Mouse (Mus musculus) gastrocnemius, adult 2 months (tissue): ENCODE measurements around the gene Ceacam15. TPM values are rescaled to one million over a fixed set of nuclear protein-coding genes. Genes with fewer than 3 reads are reported as not detected.
"Not testable (repeated sequence)": the region's sequence is repeated elsewhere in the genome, so short reads cannot be mapped to it uniquely, and the experiment has no call there.

ENCODE experiments used
- DNase-seq: peaks from one replicate; pipeline ENCODE4 v3.0.0; 2022
- H3K27ac ChIP-seq: fragments of 200-600 bp; 2 replicates; pipeline ENCODE4 v1.8.1; 2022; ENCODE audit warnings: mild to moderate bottlenecking
- H3K4me3 ChIP-seq: fragments of 200-600 bp; 2 replicates; pipeline ENCODE4 v1.8.1; 2022; ENCODE audit warnings: mild to moderate bottlenecking, moderate library complexity
- CTCF ChIP-seq: fragments of 200-600 bp; IDR thresholded peaks from 2 replicates; pipeline ENCODE4 v1.8.1; 2022; ENCODE audit warnings: antibody characterized with exemption, mild to moderate bottlenecking, moderate library complexity
- intact Hi-C: fragments of 180-260 bp; cut with DNase I; formaldehyde crosslinking; loops from one replicate; pipeline ENCODE4 v1.15.1; 2025
- total RNA-seq, 2 experiments: library from RNA; stranded (reverse); gene quantifications; 2 replicates each; pipeline ENCODE4 v1.2.3; 2021

Ceacam15 gene
- total RNA-seq, 2 experiments from 2014 or later, result not detected

DNA sequence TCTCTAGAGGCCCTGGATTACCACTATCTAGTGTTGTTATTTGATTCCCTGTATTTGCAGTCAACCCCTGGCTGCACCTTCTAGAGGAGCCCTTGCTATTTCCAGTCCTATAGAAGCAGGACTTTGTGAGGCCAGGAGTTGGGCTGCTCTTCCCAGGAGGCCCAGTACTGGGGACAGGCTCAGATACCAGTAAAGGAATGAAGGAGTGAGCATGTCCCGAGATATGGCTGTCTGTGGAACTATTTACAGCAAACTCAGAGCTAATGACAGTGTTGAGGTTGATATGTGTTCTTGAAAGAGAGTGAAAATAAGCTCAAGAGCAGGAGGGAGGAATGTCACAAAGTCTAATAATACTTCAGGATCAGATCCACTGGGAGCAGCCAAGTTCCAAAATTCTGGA, 1.7 kb downstream of the Ceacam15 start:
- intact Hi-C loops, result no loop called here
- TF ChIP-seq CTCF, result no peak
- Histone ChIP-seq H3K27ac (peak overlapping the region; percentile 8; the same call in 1 of the 2 replicates), H3K4me3 (no peak overlapping the region)
- DNase-seq, result no peak

DNA sequence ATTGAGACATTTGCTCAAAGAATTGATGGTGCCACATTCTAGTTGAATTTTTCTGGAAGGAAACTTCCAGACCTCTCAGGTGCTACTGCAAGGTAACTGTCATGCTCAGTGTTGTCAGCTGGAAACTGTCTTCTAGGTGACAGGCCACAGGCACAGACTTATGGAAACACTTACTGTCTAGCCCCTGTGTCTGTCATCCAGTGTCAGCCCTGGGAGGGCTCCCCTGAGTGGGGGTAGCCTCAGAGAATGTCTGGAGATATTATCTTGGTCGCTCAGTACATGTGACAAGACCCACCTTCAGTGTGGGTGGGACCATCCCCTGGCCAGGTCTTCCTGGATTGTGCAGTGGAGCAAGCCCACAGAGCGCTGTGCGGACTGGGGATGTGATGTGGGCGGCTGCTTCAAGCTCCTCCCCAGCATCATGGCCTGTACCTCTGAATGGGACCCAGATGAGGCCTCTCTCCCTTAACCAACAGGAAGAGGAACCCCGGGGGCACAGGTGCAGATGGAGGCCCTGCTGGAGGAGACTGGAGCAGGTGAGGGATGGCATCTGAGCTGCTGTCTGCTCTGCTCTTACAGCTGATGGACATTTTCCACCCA, 7.1 kb downstream of the Ceacam15 start:
- DNase-seq, H3K27ac ChIP-seq, H3K4me3 ChIP-seq, intact Hi-C loops: not testable (repeated sequence)

DNA sequence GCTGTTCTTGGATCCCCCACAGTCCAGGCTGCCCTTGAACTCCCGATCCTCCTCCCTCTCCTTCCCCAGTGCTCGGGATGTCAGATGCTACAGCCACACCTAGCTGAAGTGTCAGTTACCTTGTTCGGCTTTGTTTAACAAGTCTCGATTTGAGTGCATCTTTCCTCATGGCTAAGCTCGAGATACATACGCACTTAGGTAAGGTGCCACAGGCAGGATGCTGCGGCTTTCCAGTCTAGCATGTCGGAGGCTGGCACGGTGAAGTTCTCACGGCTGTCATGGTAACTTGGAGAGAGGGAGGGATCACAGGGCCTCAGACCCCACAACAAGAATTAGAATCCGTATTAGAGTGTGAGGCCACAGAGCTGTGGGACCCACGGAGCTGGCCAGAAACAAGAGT, 31.2 kb downstream of the Ceacam15 start:
- intact Hi-C loops, result no loop called here
- DNase-seq, result no peak
- TF ChIP-seq CTCF, result no peak
- Histone ChIP-seq H3K4me3 (no peak overlapping the region), H3K27ac (no peak overlapping the region)

DNA sequence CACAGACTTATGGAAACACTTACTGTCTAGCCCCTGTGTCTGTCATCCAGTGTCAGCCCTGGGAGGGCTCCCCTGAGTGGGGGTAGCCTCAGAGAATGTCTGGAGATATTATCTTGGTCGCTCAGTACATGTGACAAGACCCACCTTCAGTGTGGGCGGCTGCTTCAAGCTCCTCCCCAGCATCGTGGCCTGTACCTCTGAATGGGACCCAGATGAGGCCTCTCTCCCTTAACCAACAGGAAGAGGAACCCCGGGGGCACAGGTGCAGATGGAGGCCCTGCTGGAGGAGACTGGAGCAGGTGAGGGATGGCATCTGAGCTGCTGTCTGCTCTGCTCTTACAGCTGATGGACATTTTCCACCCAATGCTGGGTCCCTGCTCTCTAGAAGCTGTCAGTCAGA, 32.4 kb downstream of the Ceacam15 start:
- DNase-seq, H3K4me3 ChIP-seq, intact Hi-C loops, H3K27ac ChIP-seq: not testable (repeated sequence)

DNA sequence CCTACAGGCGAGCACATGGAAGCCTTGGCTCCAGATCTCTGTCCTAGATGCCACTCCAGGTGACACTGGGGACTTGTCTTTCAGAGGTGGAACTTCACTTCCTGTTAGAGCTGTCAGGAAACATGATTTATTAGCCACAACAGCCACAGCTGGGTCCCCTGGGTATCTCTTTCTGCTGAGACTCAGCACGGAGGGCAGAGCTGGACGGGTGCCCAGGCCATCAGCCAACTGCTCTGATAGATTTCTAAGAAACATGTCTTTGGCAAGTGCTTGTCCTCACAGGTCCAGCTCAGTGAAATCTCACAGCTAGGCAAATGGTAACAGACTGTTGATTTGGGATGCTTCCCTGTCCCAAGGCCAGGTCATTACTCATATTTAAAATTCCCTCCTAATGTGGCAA, 36.5 kb downstream of the Ceacam15 start:
- TF ChIP-seq CTCF, result no peak
- peak; percentile 94 for DNase-seq
- Histone ChIP-seq H3K27ac (peak overlapping the region; percentile 57), H3K4me3 (no peak overlapping the region)
- intact Hi-C loops, result no loop called here

DNA sequence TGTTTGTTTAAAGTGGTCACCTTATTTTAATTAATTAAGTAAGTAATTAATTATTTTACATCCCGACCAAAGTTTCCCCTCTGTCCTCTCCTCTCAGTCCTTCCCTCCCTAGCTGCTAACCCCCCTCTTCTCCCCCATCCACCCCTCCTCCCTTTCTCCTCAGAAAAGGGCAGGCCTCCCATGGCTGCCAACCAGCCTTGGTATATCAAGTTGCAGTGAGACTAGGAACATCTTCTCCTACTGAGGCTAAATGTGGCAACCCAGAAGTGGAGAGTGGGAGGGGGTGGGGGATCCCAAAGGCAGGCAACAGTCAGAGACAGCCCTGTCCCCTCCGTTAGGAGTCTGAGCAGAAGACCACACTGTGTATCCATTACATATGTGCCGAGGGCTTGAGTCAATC, 40.4 kb downstream of the Ceacam15 start:
- intact Hi-C loops, result no loop called here
- Histone ChIP-seq H3K27ac (peak overlapping the region; percentile 88), H3K4me3 (no peak overlapping the region)
- TF ChIP-seq CTCF, result no peak
- peak; percentile 77 for DNase-seq

DNA sequence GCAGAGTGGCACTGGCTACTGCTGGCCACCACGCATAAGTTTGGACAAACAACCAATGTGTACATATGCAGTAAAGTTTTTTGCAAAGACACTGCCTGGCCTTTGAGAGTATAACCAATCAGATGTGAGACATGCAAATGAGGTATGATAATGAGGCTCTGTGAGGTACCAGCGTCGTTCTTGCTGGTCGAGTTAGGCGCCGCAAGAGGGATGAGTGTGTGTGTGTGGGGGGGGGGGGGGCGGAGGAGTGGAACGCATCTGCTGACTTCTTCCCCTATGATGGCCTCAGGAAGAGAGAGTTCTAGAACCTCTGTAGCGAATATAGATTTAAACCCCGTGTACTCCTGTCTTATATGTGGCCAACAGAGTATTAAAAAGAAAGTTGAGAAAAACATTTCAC, 41.6 kb downstream of the Ceacam15 start:
- H3K4me3 ChIP-seq, H3K27ac ChIP-seq, intact Hi-C loops, DNase-seq: not testable (repeated sequence)

DNA sequence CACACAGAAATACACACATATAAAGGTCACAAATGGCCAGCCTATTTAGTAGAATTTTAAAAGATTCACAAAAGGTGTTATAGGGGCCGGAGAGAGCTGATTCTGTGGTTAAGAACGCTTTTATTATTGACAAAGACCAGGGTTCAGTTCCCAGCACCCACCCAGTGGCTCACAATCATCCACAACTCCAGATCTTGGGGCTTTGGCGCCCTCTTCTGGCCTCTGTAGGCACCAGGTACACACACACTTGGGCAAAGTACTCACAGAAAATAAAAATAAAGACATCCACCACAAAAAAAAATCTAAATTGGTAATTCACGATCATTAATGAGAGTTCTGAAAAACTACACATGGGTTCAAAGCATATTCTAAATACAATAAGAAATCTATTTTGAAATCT, 43.6 kb downstream of the Ceacam15 start:
- H3K27ac ChIP-seq, result no peak overlapping the region
- peak; percentile 23; the same call in 1 of the 2 replicates for TF ChIP-seq CTCF
- intact Hi-C loops, result no loop called here
- no peak for DNase-seq
- H3K4me3 ChIP-seq, result no peak overlapping the region

DNA sequence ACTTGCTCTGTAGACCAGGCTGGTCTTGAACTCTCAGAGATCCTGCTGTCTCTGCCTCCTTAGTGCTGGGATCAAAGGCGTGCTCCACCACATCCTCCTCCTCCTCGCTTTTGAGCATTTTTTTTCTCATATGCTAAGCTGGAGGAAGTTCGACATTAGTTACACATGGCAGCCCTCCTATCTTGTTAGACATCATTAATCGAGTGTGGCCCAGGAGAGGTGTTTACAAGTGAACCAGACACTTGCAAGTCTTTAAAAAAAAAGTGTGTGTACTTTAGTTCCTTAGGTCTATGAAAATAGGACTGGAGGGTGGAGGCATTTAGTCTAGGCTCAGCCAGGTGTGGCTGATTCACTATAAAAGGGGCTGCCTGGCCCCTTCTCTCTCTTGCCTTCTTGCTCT, 44.5 kb downstream of the Ceacam15 start:
- TF ChIP-seq CTCF, result no peak
- intact Hi-C loops, result no loop called here
- no peak for DNase-seq
- Histone ChIP-seq H3K27ac (no peak overlapping the region), H3K4me3 (no peak overlapping the region)

DNA sequence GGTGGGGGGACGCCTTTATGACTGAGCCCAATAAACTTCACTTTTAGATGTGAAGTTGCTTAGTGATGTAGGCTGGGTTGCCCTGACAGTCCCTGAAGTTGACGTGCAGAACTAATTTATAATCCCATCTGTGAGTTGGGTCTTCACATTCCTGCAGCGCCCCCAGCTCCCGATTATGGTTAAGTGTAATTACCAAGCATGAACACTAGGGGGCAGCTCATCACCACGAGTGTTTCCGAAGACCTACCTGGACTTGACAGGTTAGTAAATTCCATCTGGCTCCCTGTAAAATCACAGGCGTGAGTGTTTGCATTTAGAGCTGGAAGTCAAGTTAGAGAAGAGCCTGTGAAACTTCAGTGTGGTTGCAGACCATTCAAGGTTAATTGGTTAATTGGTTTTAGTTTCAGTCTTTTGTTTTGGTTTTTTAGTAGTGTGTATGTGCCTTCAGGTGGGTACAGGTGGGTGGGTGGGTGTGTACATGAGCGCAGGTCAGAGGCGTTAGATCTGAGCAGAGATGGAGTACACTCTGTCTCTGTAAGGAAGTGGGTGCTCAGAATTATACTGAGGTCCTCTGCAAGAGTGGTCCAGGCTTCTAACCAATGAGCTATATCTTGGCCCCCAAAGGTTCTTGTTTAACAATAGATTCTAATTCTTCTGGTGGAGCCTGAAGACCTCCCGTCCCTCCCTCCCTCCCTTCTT, 45.8 kb downstream of the Ceacam15 start:
- H3K27ac ChIP-seq, result no peak overlapping the region
- intact Hi-C loops, result loop anchor here (1.0 kb wide), 1 partner anchor 66 kb away; no protein-coding TSS in a partner anchor
- DNase-seq, result no peak
- no peak overlapping the region for H3K4me3 ChIP-seq
- TF ChIP-seq CTCF, result peak; percentile 84

DNA sequence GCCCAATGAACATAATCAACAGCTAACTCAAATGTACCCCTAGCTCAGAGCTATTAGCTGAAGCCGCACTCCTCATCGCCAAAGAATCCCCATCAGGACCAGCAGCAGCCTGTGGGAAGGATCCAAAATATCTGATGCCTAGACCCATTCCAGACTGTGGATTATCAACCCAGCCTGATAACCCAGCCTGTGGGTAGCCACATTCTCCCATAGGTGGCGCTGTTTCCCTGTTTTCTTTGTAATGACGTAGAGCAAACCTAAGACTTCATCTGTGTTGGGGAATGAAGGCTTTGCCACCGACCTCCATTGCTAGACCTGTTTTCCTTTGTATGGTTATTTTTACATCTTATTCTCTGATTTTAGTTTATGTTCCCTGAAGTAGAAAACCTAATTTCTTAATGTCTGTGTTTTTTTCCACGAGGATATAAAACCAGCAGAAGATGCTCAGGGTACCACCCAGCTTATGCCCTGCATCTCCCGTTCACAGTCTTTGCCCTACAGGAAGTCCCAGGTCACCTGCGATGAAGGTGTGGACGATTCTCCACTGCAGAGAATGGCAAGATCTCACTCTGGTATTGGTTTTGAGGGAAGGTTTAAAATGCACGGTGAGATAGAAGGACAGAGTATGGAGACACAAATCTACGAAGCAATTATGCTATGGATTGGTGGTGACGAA, 47.3 kb downstream of the Ceacam15 start:
- Histone ChIP-seq H3K4me3 (no peak overlapping the region), H3K27ac (no peak overlapping the region)
- intact Hi-C loops, result loop anchor here (1.0 kb wide), 1 partner anchor 100 kb away; no protein-coding TSS in a partner anchor
- DNase-seq, result peak; percentile 59
- peak; percentile 91 for TF ChIP-seq CTCF

DNA sequence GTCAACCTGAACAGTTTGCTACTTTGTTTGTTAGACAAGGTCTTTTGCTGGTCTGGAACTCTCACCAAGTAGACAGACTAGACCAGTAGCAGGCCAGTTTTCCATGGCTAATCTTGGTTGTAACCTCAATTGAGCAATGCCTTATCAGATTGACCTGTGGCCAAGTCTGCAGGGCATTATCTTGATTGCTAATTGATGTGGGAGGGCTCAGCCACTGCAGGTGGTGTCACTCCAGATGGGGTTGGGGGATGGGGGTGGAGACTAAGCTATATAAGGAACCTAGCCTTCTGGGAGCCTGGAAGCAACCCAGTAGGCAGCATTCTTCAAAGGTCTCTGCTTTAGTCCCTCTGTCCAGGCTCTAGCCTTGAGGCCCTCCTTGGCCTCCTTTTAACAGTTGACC, 51.8 kb downstream of the Ceacam15 start:
- no peak for DNase-seq
- no peak for TF ChIP-seq CTCF
- H3K27ac ChIP-seq, result no peak overlapping the region
- intact Hi-C loops, result no loop called here
- H3K4me3 ChIP-seq, result no peak overlapping the region

DNA sequence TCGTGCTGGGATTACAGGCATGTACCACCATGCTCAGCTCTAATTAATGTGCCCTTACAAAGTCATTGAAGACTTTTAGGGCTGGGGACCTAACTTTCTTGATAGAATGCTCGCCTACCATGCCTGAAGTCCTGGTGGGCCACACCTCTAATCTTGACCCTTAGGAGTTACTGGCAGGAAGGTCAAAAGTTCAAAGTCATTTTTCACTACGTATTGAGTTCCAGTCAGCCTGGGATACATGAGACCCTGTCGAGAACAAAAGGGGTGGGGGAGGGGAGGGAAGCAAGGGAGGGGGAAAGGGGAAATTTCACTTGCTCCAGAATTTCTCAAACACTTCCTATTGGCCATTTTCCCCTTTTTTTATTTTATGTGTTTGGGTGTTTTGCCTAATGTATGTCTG, 52.4 kb downstream of the Ceacam15 start:
- TF ChIP-seq CTCF, result no peak
- intact Hi-C loops, result no loop called here

More for the DNA sequence above, 52.4 kb downstream of the Ceacam15 start:
- no peak for DNase-seq
- H3K4me3 ChIP-seq, result no peak overlapping the region
- H3K27ac ChIP-seq, result no peak overlapping the region

Other genes with a start within 250 kb of the Ceacam15 start
- 10 to 100 TPM; 49.2 to 50.0 TPM for gene Tmem160, start 222.9 kb downstream of the Ceacam15 start, total RNA-seq
- not detected for gene Npas1, start 198.0 kb downstream of the Ceacam15 start, total RNA-seq
- 10 to 100 TPM; 19.3 to 20.6 TPM for gene Arhgap35, start 60.7 kb downstream of the Ceacam15 start, total RNA-seq
- not detected for gene Ceacam9, start 46.2 kb upstream of the Ceacam15 start, total RNA-seq
- 10 to 100 TPM; 49.6 to 56.4 TPM for gene Ap2s1, start 62.7 kb upstream of the Ceacam15 start, total RNA-seq
- 10 to 100 TPM; 11.0 to 14.6 TPM for gene Slc1a5, start 105.6 kb upstream of the Ceacam15 start, total RNA-seq
- 10 to 100 TPM; 16.2 to 16.6 TPM for gene Strn4, start 140.2 kb upstream of the Ceacam15 start, total RNA-seq
- gene Fkrp, start 141.0 kb upstream of the Ceacam15 start, total RNA-seq, result 10 to 100 TPM; 51.2 to 58.3 TPM
- 1 to 10 TPM; 3.9 to 8.2 TPM for gene Prkd2, start 167.2 kb upstream of the Ceacam15 start, total RNA-seq
- 1 to 10 TPM in 1 of 2 experiments, under 1 TPM in 1; 0.99 to 1.7 TPM for gene Dact3, start 199.6 kb upstream of the Ceacam15 start, total RNA-seq
- gene Gng8, start 216.1 kb upstream of the Ceacam15 start, total RNA-seq, result not detected
- gene Ptgir, start 230.8 kb upstream of the Ceacam15 start, total RNA-seq, result under 1 TPM; 0.67 to 0.79 TPM
- 100 to 1,000 TPM; 290 to 400 TPM for gene Calm3, start 248.4 kb upstream of the Ceacam15 start, total RNA-seq